12 mouse cellular contexts compared by ENCODE assay signal in the genomic region with DNA sequence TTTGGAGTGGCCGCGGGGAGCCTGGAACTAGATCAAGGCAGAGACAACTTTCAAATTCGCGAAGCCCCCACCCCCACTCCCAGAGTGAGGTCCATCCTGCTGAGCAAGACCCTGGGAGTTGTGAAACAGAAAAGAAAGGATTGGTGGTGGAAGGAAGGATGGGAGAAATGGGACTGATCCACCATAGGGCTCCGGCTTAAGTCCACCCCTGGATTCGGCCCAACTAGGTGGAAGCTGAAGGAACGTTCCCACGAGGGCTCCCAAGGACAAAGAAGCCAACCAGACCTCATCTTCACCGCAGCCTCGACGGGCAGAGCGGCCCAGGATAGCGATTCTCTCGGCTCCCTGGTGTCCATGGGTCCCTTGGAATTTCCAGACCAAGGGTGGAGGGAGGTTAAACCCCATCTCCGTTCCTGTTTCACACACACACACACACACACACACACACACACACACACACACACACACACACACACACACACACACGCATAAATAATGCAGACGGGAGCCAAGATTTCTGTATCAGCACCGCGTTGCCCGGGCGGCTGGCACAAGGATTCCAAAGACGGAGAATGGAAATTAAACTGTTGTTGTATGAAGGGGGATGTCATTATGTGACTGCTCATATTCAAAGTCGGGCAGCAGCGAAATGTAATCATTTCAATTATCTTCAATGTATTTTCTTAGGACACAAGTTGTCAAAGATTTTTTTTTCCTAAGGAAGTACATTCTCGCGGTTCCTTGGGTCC. TPM values are rescaled to one million over a fixed set of nuclear protein-coding genes. Genes with fewer than 3 reads are reported as not detected.
DNase-seq lines count a peak whose midpoint lies in the region; ATAC-seq and TF ChIP-seq lines count a peak whose summit lies in the region.
"Had no signal": no experiment of that assay in that cellular context is flagged by ENCODE, and none has a peak within 500 bp of the region (broad histone marks: within the 10 kb centered on the region; RNA-seq: fewer than 3 reads in every experiment).

No protein-coding gene starts in this region.

- H3K4me1 ChIP-seq in cerebellum, adult 2 months (ENCODE audit: control insufficient read depth, insufficient read depth, low read length): peaks cover 3% of the 10 kb centered on the region; the same call in 1 of the 2 replicates
- peaks cover 15% of the 10 kb centered on the region for H3K4me1 ChIP-seq in forebrain, embryonic 14.5 days (ENCODE audit: control insufficient read depth, insufficient read depth, low read length)
- peaks cover 15% of the 10 kb centered on the region for H3K4me1 ChIP-seq in limb, embryonic 15.5 days

- ATAC-seq in forebrain, embryonic 14.5 days: peak; percentile 16; the same call in 1 of the 2 replicates
- ATAC-seq in limb, embryonic 15.5 days (ENCODE audit: insufficient number of reproducible peaks, low FRiP score, low TSS enrichment, low read depth): no peak
- ATAC-seq: Patski had no signal

- 34% methylated on average over 26 of the region's 26 CpGs for WGBS in cerebellum, adult 2 months
- WGBS in forebrain, embryonic 14.5 days: 3% methylated on average over 26 of the region's 26 CpGs
- under 1% methylated on average over 26 of the region's 26 CpGs for WGBS in limb, embryonic 15.5 days

- TF ChIP-seq CTCF in cerebellum, adult 2 months (IDR thresholded peaks at IDR 0.05; ENCODE audit: borderline replicate concordance, insufficient read depth, low read depth, low read length): no peak

- H3K4me2 ChIP-seq in forebrain, embryonic 14.5 days (ENCODE audit: low read length): peak overlapping the region; percentile 44
- H3K4me2 ChIP-seq in limb, embryonic 15.5 days: 0 out of 2 replicates have a peak overlapping the region, but pooled peaks have one; percentile 12

- no peaks in the 10 kb centered on the region for H3K36me3 ChIP-seq in forebrain, embryonic 14.5 days (ENCODE audit: control insufficient read depth, insufficient read depth, low read length)
- H3K36me3 ChIP-seq in limb, embryonic 15.5 days: no peaks in the 10 kb centered on the region

- H3K9me3 ChIP-seq in forebrain, embryonic 14.5 days (replicated peaks; ENCODE audit: control insufficient read depth, low read length): no peaks in the 10 kb centered on the region
- H3K9me3 ChIP-seq in limb, embryonic 15.5 days: no peaks in the 10 kb centered on the region

- peak overlapping the region; percentile 22 for H3K4me3 ChIP-seq in cerebellum, adult 2 months (replicated peaks; ENCODE audit: insufficient read depth, low read depth, low read length)
- peak overlapping the region; percentile 21; the same call in 1 of the 2 replicates for H3K4me3 ChIP-seq in forebrain, embryonic 14.5 days (ENCODE audit: low read depth, low read length)
- H3K4me3 ChIP-seq in limb, embryonic 15.5 days: 0 out of 2 replicates have a peak overlapping the region, but pooled peaks have one; percentile 5
- H3K4me3 ChIP-seq: myocyte had no signal

- H3K9ac ChIP-seq in forebrain, embryonic 14.5 days (ENCODE audit: low read length): no peak overlapping the region
- no peak overlapping the region for H3K9ac ChIP-seq in limb, embryonic 15.5 days

- DNase-seq in cerebellum, adult 2 months: peak; percentile 10 to 34
- no peak for DNase-seq in cerebellum, adult 8-10 months
- DNase-seq in ZHBTc4 (ENCODE audit: low read depth, low spot score): peak; percentile 17
- DNase-seq in forebrain, embryonic 14.5 days (ENCODE audit: low spot score): peak; percentile 58
- DNase-seq in urinary bladder, adult 18-20 months (ENCODE audit: low spot score in 2 of 2): no peak
- DNase-seq in urinary bladder, postnatal 25 days (ENCODE audit: low spot score): no peak
- DNase-seq in frontal cortex, postnatal 25 days (ENCODE audit: low spot score in 2 of 2): no peak
- DNase-seq: kidney, adult 9 months; liver had no signal

- no peaks in the 10 kb centered on the region for H3K27me3 ChIP-seq in cerebellum, adult 2 months (ENCODE audit: control insufficient read depth, insufficient read depth, low read length)
- peaks cover 51% of the 10 kb centered on the region for H3K27me3 ChIP-seq in forebrain, embryonic 14.5 days (replicated peaks; ENCODE audit: control insufficient read depth, insufficient read depth, low read length)
- peaks cover 97% of the 10 kb centered on the region for H3K27me3 ChIP-seq in limb, embryonic 15.5 days

- no peak for TF ChIP-seq POLR2A in cerebellum, adult 2 months (IDR thresholded peaks at IDR 0.05; ENCODE audit: borderline replicate concordance, insufficient read depth, low read length)

- no peak overlapping the region for H3K27ac ChIP-seq in cerebellum, adult 2 months (ENCODE audit: insufficient read depth, low read length)
- 0 out of 2 replicates have a peak overlapping the region, but pooled peaks have one; percentile 21 for H3K27ac ChIP-seq in forebrain, embryonic 14.5 days (ENCODE audit: low read depth, low read length)
- no peak overlapping the region for H3K27ac ChIP-seq in limb, embryonic 15.5 days

RNA-seq across cellular contexts. Expression of a gene that starts 7.7 kb away (rescaled TPM):
- polyA plus RNA-seq in cerebellum, adult 2 months (2012; rRNA removed): 84.5 and 103 TPM in 2 replicates
- 44.5 and 51.8 TPM in 2 replicates for polyA plus RNA-seq in forebrain, embryonic 14.5 days (2014; fragmentation: Nextera tagmentation; extraction: Ambion mirVana)
- polyA plus RNA-seq in limb, embryonic 15.5 days (2015; fragmentation: Nextera tagmentation; extraction: Ambion mirVana): 0.26 and 0.36 TPM in 2 replicates
- polyA plus RNA-seq: Patski had no signal

Comparison
In these comparisons a context has a peak if more than half of its experiments do, and no peak if none do; other contexts are left out.
1. DNase-seq: peak in cerebellum, adult 2 months (2 of 2), ZHBTc4 (single experiment) and forebrain, embryonic 14.5 days (single experiment); none in cerebellum, adult 8-10 months (single experiment), urinary bladder, adult 18-20 months (0 of 2), urinary bladder, postnatal 25 days (single experiment) and frontal cortex, postnatal 25 days (0 of 2).
2. RNA of a gene that starts 7.7 kb away (polyA plus RNA-seq): 84.5 to 103 TPM in cerebellum, adult 2 months and 44.5 to 51.8 TPM in forebrain, embryonic 14.5 days; 0.26 to 0.36 TPM in limb, embryonic 15.5 days; every median in the first group is over 10 times any median in the second.
3. Peak in every context shown above with its lines, with median percentiles within 50 percentile points of each other: H3K4me3 ChIP-seq.